Mouse (Mus musculus) C2C12 (cell line): ENCODE measurements around the gene Banf2. TPM values are rescaled to one million over a fixed set of nuclear protein-coding genes. Genes with fewer than 3 reads are reported as not detected.

Experiments used
- H3K27me3 ChIP-seq: one replicate; pipeline ENCODE4 v1.6.1; 2011; ENCODE audit not compliant: control insufficient read depth, insufficient read depth, insufficient read length
- H3K36me3 ChIP-seq: one replicate; pipeline ENCODE4 v1.6.1; 2011; ENCODE audit not compliant: control insufficient read depth, insufficient read depth
- H3K4me3 ChIP-seq: one replicate; pipeline ENCODE4 v1.5.1; 2011; ENCODE audit warnings: mild to moderate bottlenecking, control low read depth; ENCODE audit not compliant: poor library complexity, insufficient read depth, severe bottlenecking
- H3K79me2 ChIP-seq: one replicate; pipeline ENCODE4 v1.6.1; 2011; ENCODE audit not compliant: control insufficient read depth, insufficient read depth
- H3K79me3 ChIP-seq: one replicate; pipeline ENCODE4 v1.6.1; 2011; ENCODE audit warnings: low read depth, control low read depth
- H3ac ChIP-seq: one replicate; pipeline ENCODE3; 2011; ENCODE audit warnings: low read depth; ENCODE audit not compliant: control insufficient read depth, insufficient read length
- CEBPB ChIP-seq: IDR thresholded peaks from one replicate; pipeline ENCODE4 v1.6.1; 2011; ENCODE audit warnings: low read depth, mild to moderate bottlenecking, control low read depth, moderate library complexity
- CTCF ChIP-seq: IDR thresholded peaks from one replicate; pipeline ENCODE4 v1.5.1; 2011; ENCODE audit not compliant: control insufficient read depth, insufficient read depth, insufficient read length
- FOSL1 ChIP-seq: IDR thresholded peaks from one replicate; pipeline ENCODE4 v1.8.0; 2011; ENCODE audit warnings: mild to moderate bottlenecking, low read length; ENCODE audit not compliant: poor library complexity, insufficient read depth, severe bottlenecking
- MAX ChIP-seq: IDR thresholded peaks from one replicate; pipeline ENCODE4 v1.6.1; 2011; ENCODE audit warnings: mild to moderate bottlenecking, control low read depth
- MYOD1 ChIP-seq: IDR thresholded peaks from one replicate; pipeline ENCODE4 v1.6.1; 2011; ENCODE audit warnings: low read depth; ENCODE audit not compliant: control insufficient read depth, insufficient read length
- MYOG ChIP-seq: IDR thresholded peaks from one replicate; pipeline ENCODE4 v1.6.1; 2011; ENCODE audit not compliant: control insufficient read depth, insufficient read length; ENCODE audit errors: extremely low read depth
- USF1 ChIP-seq: IDR thresholded peaks from one replicate; pipeline ENCODE4 v1.6.1; 2011; ENCODE audit warnings: low read depth, mild to moderate bottlenecking, control low read depth, moderate library complexity
- long read RNA-seq, 2 experiments: library from polyadenylated mRNA; unstranded; transcript quantifications; one replicate each; pipeline ENCODE4 v2.0.0; 2019 to 2020
- polyA plus RNA-seq: library from polyadenylated mRNA; unstranded; fragments of >200 nt; fragmentation: generic; extraction: Trizol; gene quantifications from one replicate; pipeline ENCODE4 v1.2.1, GENCODE M21; 2012; ENCODE audit warnings: missing spikeins

Banf2 gene
- polyA plus RNA-seq, result not detected
- long read RNA-seq, experiment 1, result 0 reads
- long read RNA-seq, experiment 2, result 0 reads

- H3K36me3 ChIP-seq, result no peaks in the 10 kb centered on the region
- peaks cover 2% of the 10 kb centered on the region for H3K27me3 ChIP-seq
- H3ac ChIP-seq, result no peak within 1 kb of the TSS
- no peaks in the 10 kb centered on the region for H3K79me2 ChIP-seq
- TF ChIP-seq USF1 (no peak), CTCF (no peak), MYOD1 (no peak), FOSL1 (no peak)
- H3K79me3 ChIP-seq, result no peaks in the 10 kb centered on the region
- no peak within 1 kb of the TSS for H3K4me3 ChIP-seq
Observed at GRCm38 (mm10) chr2:144032664-144033063, at the start of gene Banf2. Banf2 (plus strand) TSS chr2:144033059.

- Histone ChIP-seq H3K79me3 (peaks cover 58% of the 10 kb centered on the region), H3K36me3 (peaks cover 61% of the 10 kb centered on the region), H3K79me2 (peaks cover 99% of the 10 kb centered on the region), H3K4me3 (no peak overlapping the region), H3ac (no peak overlapping the region), H3K27me3 (no peaks in the 10 kb centered on the region)
- TF ChIP-seq CEBPB (no peak), FOSL1 (no peak), CTCF (no peak), MYOG (no peak), MYOD1 (no peak), MAX (no peak), USF1 (no peak)
Observed at GRCm38 (mm10) chr2:143983482-143983881, 49.4 kb upstream of the Banf2 start.

GRCm38 (mm10) chr2:143987485-143987884 is 45.4 kb upstream of the Banf2 start:
- Histone ChIP-seq H3K79me2 (peaks cover 98% of the 10 kb centered on the region), H3K79me3 (peaks cover 69% of the 10 kb centered on the region), H3ac (no peak overlapping the region), H3K27me3 (no peaks in the 10 kb centered on the region), H3K4me3 (no peak overlapping the region), H3K36me3 (peaks cover 48% of the 10 kb centered on the region)
- no peak for TF ChIP-seq FOSL1
- TF ChIP-seq MAX, result no peak
- TF ChIP-seq MYOG, result no peak
- TF ChIP-seq MYOD1, result no peak
- no peak for TF ChIP-seq CTCF
- no peak for TF ChIP-seq CEBPB
- no peak for TF ChIP-seq USF1

GRCm38 (mm10) chr2:143988016-143988415 is 44.8 kb upstream of the Banf2 start:
- Histone ChIP-seq H3ac (no peak overlapping the region), H3K36me3 (peaks cover 47% of the 10 kb centered on the region), H3K79me3 (peaks cover 71% of the 10 kb centered on the region), H3K79me2 (peaks cover 98% of the 10 kb centered on the region), H3K4me3 (no peak overlapping the region), H3K27me3 (no peaks in the 10 kb centered on the region)
- no peak for TF ChIP-seq MAX
- TF ChIP-seq CEBPB, result no peak
- TF ChIP-seq CTCF, result no peak
- no peak for TF ChIP-seq FOSL1
- no peak for TF ChIP-seq MYOG
- TF ChIP-seq USF1, result no peak
- no peak for TF ChIP-seq MYOD1

- H3K79me2 ChIP-seq, result peaks cover 93% of the 10 kb centered on the region
- peaks cover 74% of the 10 kb centered on the region for H3K79me3 ChIP-seq
- TF ChIP-seq CTCF (no peak), USF1 (no peak), MYOD1 (no peak), CEBPB (no peak), FOSL1 (no peak), MYOG (no peak)
- H3K27me3 ChIP-seq, result no peaks in the 10 kb centered on the region
- no peak overlapping the region for H3K4me3 ChIP-seq
- H3ac ChIP-seq, result no peak overlapping the region
- H3K36me3 ChIP-seq, result peaks cover 31% of the 10 kb centered on the region
Observed at GRCm38 (mm10) chr2:143990997-143991396, 41.9 kb upstream of the Banf2 start.

- H3K79me2 ChIP-seq, result peaks cover 93% of the 10 kb centered on the region
- H3K36me3 ChIP-seq, result peaks cover 21% of the 10 kb centered on the region
- no peak overlapping the region for H3K4me3 ChIP-seq
- no peak overlapping the region for H3ac ChIP-seq
- TF ChIP-seq CTCF (no peak), MYOG (no peak), FOSL1 (no peak), MYOD1 (no peak), CEBPB (no peak)
- no peaks in the 10 kb centered on the region for H3K27me3 ChIP-seq
- H3K79me3 ChIP-seq, result peaks cover 77% of the 10 kb centered on the region
Observed at GRCm38 (mm10) chr2:143991964-143992672, 40.7 kb upstream of the Banf2 start.
